Mouse (Mus musculus): ENCODE results near the gene Aprt. TPM values are rescaled to one million over a fixed set of nuclear protein-coding genes. Genes with fewer than 3 reads are reported as not detected.
A peak's percentile ranks its signal among the peaks of the same experiment; 100 is the strongest.

Gene Aprt
- polyA plus RNA-seq, 1 experiment from 2014 or later: 195 TPM

- no peaks in the 10 kb centered on the region for H3K9me3 ChIP-seq (ENCODE audit: control insufficient read depth, low read length)
- peaks cover 26% of the 10 kb centered on the region for H3K36me3 ChIP-seq (ENCODE audit: control insufficient read depth, insufficient read depth, low read length)
- H3K4me2 ChIP-seq: no peak overlapping the region
- 93% methylated on average over 11 of the region's 11 CpGs for WGBS
- ATAC-seq (ENCODE audit: low FRiP score) (no peak), DNase-seq (ENCODE audit: low spot score, missing footprints) (no peak)
- no peaks in the 10 kb centered on the region for H3K27me3 ChIP-seq (ENCODE audit: control insufficient read depth, insufficient read depth, low read length)
- no peak overlapping the region for H3K4me3 ChIP-seq (ENCODE audit: low read depth, low read length)
- no peak overlapping the region for H3K9ac ChIP-seq (ENCODE audit: low read length)
- H3K27ac ChIP-seq (ENCODE audit: low read depth, low read length): no peak overlapping the region
- H3K4me1 ChIP-seq (ENCODE audit: control insufficient read depth, insufficient read depth, low read length): peaks cover 38% of the 10 kb centered on the region
These were observed 5.6 kb downstream of the Aprt start for GRCm38 (mm10) chr8:122571153-122571552.

GRCm38 (mm10) chr8:122569996-122570395, 6.7 kb downstream of the Aprt start:
- peaks cover 26% of the 10 kb centered on the region for H3K36me3 ChIP-seq (ENCODE audit: control insufficient read depth, insufficient read depth, low read length)
- H3K9ac ChIP-seq (ENCODE audit: low read length): no peak overlapping the region
- H3K27ac ChIP-seq (ENCODE audit: low read depth, low read length): no peak overlapping the region
- DNase-seq (ENCODE audit: low spot score, missing footprints) (no peak), ATAC-seq (ENCODE audit: low FRiP score) (no peak)
- WGBS: 97% methylated on average over 16 of the region's 16 CpGs
- H3K4me1 ChIP-seq (ENCODE audit: control insufficient read depth, insufficient read depth, low read length): peaks cover 30% of the 10 kb centered on the region
- no peaks in the 10 kb centered on the region for H3K9me3 ChIP-seq (ENCODE audit: control insufficient read depth, low read length)
- H3K27me3 ChIP-seq (ENCODE audit: control insufficient read depth, insufficient read depth, low read length): no peaks in the 10 kb centered on the region
- H3K4me3 ChIP-seq (ENCODE audit: low read depth, low read length): no peak overlapping the region
- no peak overlapping the region for H3K4me2 ChIP-seq

GRCm38 (mm10) chr8:122569329-122569728, 7.4 kb downstream of the Aprt start:
- Histone ChIP-seq H3K4me3 (ENCODE audit: low read depth, low read length) (peak overlapping the region; percentile 83), H3K27ac (ENCODE audit: low read depth, low read length) (no peak overlapping the region), H3K4me2 (peak overlapping the region; percentile 82), H3K9me3 (ENCODE audit: control insufficient read depth, low read length) (no peaks in the 10 kb centered on the region), H3K27me3 (ENCODE audit: control insufficient read depth, insufficient read depth, low read length) (no peaks in the 10 kb centered on the region), H3K9ac (ENCODE audit: low read length) (peak overlapping the region; percentile 91), H3K36me3 (ENCODE audit: control insufficient read depth, insufficient read depth, low read length) (peaks cover 26% of the 10 kb centered on the region), H3K4me1 (ENCODE audit: control insufficient read depth, insufficient read depth, low read length) (peaks cover 25% of the 10 kb centered on the region)
- ATAC-seq (ENCODE audit: low FRiP score) (no peak), DNase-seq (ENCODE audit: low spot score, missing footprints) (no peak)
- 72% methylated on average over 9 of the region's 9 CpGs for WGBS

- Histone ChIP-seq H3K4me2 (peak overlapping the region; percentile 82), H3K27me3 (ENCODE audit: control insufficient read depth, insufficient read depth, low read length) (no peaks in the 10 kb centered on the region), H3K9me3 (ENCODE audit: control insufficient read depth, low read length) (no peaks in the 10 kb centered on the region), H3K27ac (ENCODE audit: low read depth, low read length) (no peak overlapping the region), H3K4me1 (ENCODE audit: control insufficient read depth, insufficient read depth, low read length) (peaks cover 23% of the 10 kb centered on the region), H3K36me3 (ENCODE audit: control insufficient read depth, insufficient read depth, low read length) (peaks cover 23% of the 10 kb centered on the region), H3K9ac (ENCODE audit: low read length) (peak overlapping the region; percentile 91), H3K4me3 (ENCODE audit: low read depth, low read length) (peak overlapping the region; percentile 83)
- DNase-seq (ENCODE audit: low spot score, missing footprints) (peak; percentile 90), ATAC-seq (ENCODE audit: low FRiP score) (no peak)
- WGBS: 14% methylated on average over 10 of the region's 10 CpGs
These were observed 7.8 kb downstream of the Aprt start for GRCm38 (mm10) chr8:122568881-122569309.

GRCm38 (mm10) chr8:122568109-122568504, 8.6 kb downstream of the Aprt start:
- peak; percentile 68 for ATAC-seq (ENCODE audit: low FRiP score)
- WGBS: under 1% methylated on average over 34 of the region's 34 CpGs

GRCm38 (mm10) chr8:122567361-122568108, 9.2 kb downstream of the Aprt start, which contains the start of gene Cdt1:
Gene Cdt1, plus strand, starts transcription at chr8:122568015.
- H3K27ac ChIP-seq (ENCODE audit: low read depth, low read length): peak within 1 kb of the TSS; percentile 85
- H3K4me1 ChIP-seq (ENCODE audit: control insufficient read depth, insufficient read depth, low read length): peaks cover 23% of the 10 kb centered on the region
- peak within 1 kb of the TSS; percentile 83 for H3K4me3 ChIP-seq (ENCODE audit: low read depth, low read length)
- no peaks in the 10 kb centered on the region for H3K27me3 ChIP-seq (ENCODE audit: control insufficient read depth, insufficient read depth, low read length)
- peak; percentile 94 for ATAC-seq (ENCODE audit: low FRiP score)
- peak; percentile 99 for DNase-seq (ENCODE audit: low spot score, missing footprints)
- H3K4me2 ChIP-seq: peak within 1 kb of the TSS; percentile 82
- peaks cover 23% of the 10 kb centered on the region for H3K36me3 ChIP-seq (ENCODE audit: control insufficient read depth, insufficient read depth, low read length)
- 1% methylated on average over 62 of the region's 62 CpGs for WGBS
- no peaks in the 10 kb centered on the region for H3K9me3 ChIP-seq (ENCODE audit: control insufficient read depth, low read length)
- H3K9ac ChIP-seq (ENCODE audit: low read length): peak within 1 kb of the TSS; percentile 91

More at GRCm38 (mm10) chr8:122568109-122568504, 8.6 kb downstream of the Aprt start:
- peak overlapping the region; percentile 83 for H3K4me3 ChIP-seq (ENCODE audit: low read depth, low read length)
- H3K36me3 ChIP-seq (ENCODE audit: control insufficient read depth, insufficient read depth, low read length): peaks cover 23% of the 10 kb centered on the region
- H3K4me1 ChIP-seq (ENCODE audit: control insufficient read depth, insufficient read depth, low read length): peaks cover 23% of the 10 kb centered on the region
- peak overlapping the region; percentile 82 for H3K4me2 ChIP-seq
- no peak for DNase-seq (ENCODE audit: low spot score, missing footprints)
- no peaks in the 10 kb centered on the region for H3K27me3 ChIP-seq (ENCODE audit: control insufficient read depth, insufficient read depth, low read length)
- H3K9me3 ChIP-seq (ENCODE audit: control insufficient read depth, low read length): no peaks in the 10 kb centered on the region
- peak overlapping the region; percentile 82 for H3K27ac ChIP-seq (ENCODE audit: low read depth, low read length)
- H3K9ac ChIP-seq (ENCODE audit: low read length): peak overlapping the region; percentile 91

GRCm38 (mm10) chr8:122566766-122567165, 9.9 kb downstream of the Aprt start:
- H3K9me3 ChIP-seq (ENCODE audit: control insufficient read depth, low read length): no peaks in the 10 kb centered on the region
- H3K27ac ChIP-seq (ENCODE audit: low read depth, low read length): peak overlapping the region; percentile 85
- peak overlapping the region; percentile 91 for H3K9ac ChIP-seq (ENCODE audit: low read length)
- ATAC-seq (ENCODE audit: low FRiP score) (no peak), DNase-seq (ENCODE audit: low spot score, missing footprints) (no peak)
- H3K4me3 ChIP-seq (ENCODE audit: low read depth, low read length): peak overlapping the region; percentile 83
- no peaks in the 10 kb centered on the region for H3K27me3 ChIP-seq (ENCODE audit: control insufficient read depth, insufficient read depth, low read length)
- peaks cover 18% of the 10 kb centered on the region for H3K36me3 ChIP-seq (ENCODE audit: control insufficient read depth, insufficient read depth, low read length)
- H3K4me2 ChIP-seq: peak overlapping the region; percentile 82
- WGBS: 27% methylated on average over 6 of the region's 6 CpGs
- peaks cover 23% of the 10 kb centered on the region for H3K4me1 ChIP-seq (ENCODE audit: control insufficient read depth, insufficient read depth, low read length)

GRCm38 (mm10) chr8:122564363-122565352, 12.1 kb downstream of the Aprt start:
- DNase-seq (ENCODE audit: low spot score, missing footprints): no peak
- no peak for ATAC-seq (ENCODE audit: low FRiP score)
- Histone ChIP-seq H3K9ac (ENCODE audit: low read length) (no peak overlapping the region), H3K4me3 (ENCODE audit: low read depth, low read length) (no peak overlapping the region), H3K4me1 (ENCODE audit: control insufficient read depth, insufficient read depth, low read length) (peaks cover 22% of the 10 kb centered on the region), H3K27ac (ENCODE audit: low read depth, low read length) (no peak overlapping the region), H3K27me3 (ENCODE audit: control insufficient read depth, insufficient read depth, low read length) (no peaks in the 10 kb centered on the region), H3K36me3 (ENCODE audit: control insufficient read depth, insufficient read depth, low read length) (peaks cover 3% of the 10 kb centered on the region), H3K9me3 (ENCODE audit: control insufficient read depth, low read length) (no peaks in the 10 kb centered on the region), H3K4me2 (no peak overlapping the region)
- WGBS: 89% methylated on average over 25 of the region's 25 CpGs
